Mouse (Mus musculus): Measurements from ENCODE around the gene Ak2.

GRCm38 (mm10) chr4:128961301-128962028, 30.3 kb upstream of the Ak2 start:
- no peak for TF ChIP-seq TAL1 (IDR thresholded peaks at IDR 0.05; ENCODE audit: low read length)
- TF ChIP-seq GATA1 (IDR thresholded peaks at IDR 0.05; ENCODE audit: low read length) = no peak
